Mouse (Mus musculus) ES-E14 (cell line): Measurements from ENCODE around the gene Popdc3.

ENCODE experiments used
- CHD2 ChIP-seq: IDR thresholded peaks from 2 replicates; pipeline ENCODE4 v1.6.1; 2014; ENCODE audit warnings: mild to moderate bottlenecking, low read depth, low read length, inconsistent platforms
- HCFC1 ChIP-seq: IDR thresholded peaks from 2 replicates; pipeline ENCODE4 v1.6.1; 2012; ENCODE audit warnings: low read length, inconsistent platforms, borderline replicate concordance; ENCODE audit not compliant: insufficient read depth
- MAFK ChIP-seq: IDR thresholded peaks from 2 replicates; pipeline ENCODE4 v1.6.1; 2014; ENCODE audit warnings: mild to moderate bottlenecking, low read depth, low read length, inconsistent platforms; ENCODE audit not compliant: insufficient read depth
- ZC3H11A ChIP-seq: IDR thresholded peaks from 2 replicates; pipeline ENCODE4 v1.6.1; 2012; ENCODE audit warnings: low read depth, mild to moderate bottlenecking, inconsistent platforms, low read length, borderline replicate concordance
- ZNF384 ChIP-seq: IDR thresholded peaks from 2 replicates; pipeline ENCODE4 v1.6.1; 2012; ENCODE audit warnings: low read depth, low read length, inconsistent platforms

DNA sequence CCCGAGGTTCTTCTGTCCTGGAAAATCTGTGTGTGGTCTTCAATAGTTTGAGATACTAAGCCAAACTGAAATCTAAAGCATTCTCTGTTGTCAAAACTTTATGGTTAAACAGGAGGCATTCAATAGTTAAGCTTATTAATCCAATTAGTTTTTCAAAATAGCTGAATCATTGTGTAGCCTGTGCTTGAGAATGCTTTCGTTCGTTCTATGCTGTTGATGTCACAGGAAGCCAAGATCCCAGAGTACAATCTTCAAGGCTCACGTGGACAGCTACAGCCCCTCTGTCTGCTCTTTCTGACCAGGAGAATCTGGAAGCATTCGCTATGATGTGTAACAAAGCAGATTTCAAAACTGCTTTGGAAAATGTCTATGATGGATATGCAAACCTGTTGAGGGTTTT, 112.7 kb downstream of the Popdc3 start:
- TF ChIP-seq HCFC1 (no peak), CHD2 (no peak), ZC3H11A (no peak), MAFK (no peak), ZNF384 (no peak)
